Mouse (Mus musculus): ENCODE results near the gene Idh2. TPM values are rescaled to one million over a fixed set of nuclear protein-coding genes. Genes with fewer than 3 reads are reported as not detected.
A peak's percentile ranks its signal among the peaks of the same experiment; 100 is the strongest.

Idh2 gene
- 20.9 and 43.5 TPM in 2 replicates for polyA plus RNA-seq (2011; ENCODE audit: insufficient read depth, insufficient read length, low replicate concordance, missing spikeins)

DNA sequence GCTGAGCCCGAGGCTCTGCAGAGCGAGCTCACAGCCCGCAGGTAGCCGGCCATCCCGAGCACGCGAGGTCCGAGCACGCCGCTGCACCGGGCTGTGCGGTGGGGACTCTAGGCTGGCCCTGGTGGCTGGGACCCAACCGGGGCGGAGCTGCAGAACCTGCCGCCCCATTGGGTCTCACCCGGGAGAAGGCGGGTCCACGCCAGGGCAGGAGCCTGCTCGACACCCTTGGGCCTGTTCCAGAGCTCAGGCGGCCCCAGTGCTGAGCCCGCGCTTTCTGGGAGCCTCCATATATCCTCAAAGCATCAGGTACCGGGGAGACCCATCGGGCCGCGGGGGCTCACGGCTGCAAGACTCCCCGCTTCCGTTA, at the start of gene Idh2:
Gene Idh2 (minus strand): TSS at position 169 of the 367 bp plus-strand sequence.
- TF ChIP-seq CTCF (IDR thresholded peaks at IDR 0.05; ENCODE audit: control insufficient read depth, insufficient read depth, low read length) (no peak), POLR2A (IDR thresholded peaks at IDR 0.05; ENCODE audit: borderline replicate concordance, control insufficient read depth, low read depth, low read length) (peak; percentile 69; the same call in 1 of the 2 replicates)
- H3K4me3 ChIP-seq (replicated peaks; ENCODE audit: control insufficient read depth, low read depth, low read length), result peak within 1 kb of the TSS; percentile 81
- peaks cover 2% of the 10 kb centered on the region; the same call in 1 of the 2 replicates for H3K4me1 ChIP-seq (ENCODE audit: control insufficient read depth, insufficient read depth, low read length)
- H3K27ac ChIP-seq (ENCODE audit: control insufficient read depth, insufficient read depth, low read depth, low read length, poor library complexity), result peak within 1 kb of the TSS; percentile 66
- under 1% methylated on average over 29 of the region's 29 CpGs for WGBS

- TF ChIP-seq CTCF (IDR thresholded peaks at IDR 0.05; ENCODE audit: control insufficient read depth, insufficient read depth, low read length) (no peak), POLR2A (IDR thresholded peaks at IDR 0.05; ENCODE audit: borderline replicate concordance, control insufficient read depth, low read depth, low read length) (no peak)
- no peak overlapping the region for H3K4me3 ChIP-seq (replicated peaks; ENCODE audit: control insufficient read depth, low read depth, low read length)
- WGBS, result 28% methylated on average over 8 of the region's 8 CpGs
- H3K27ac ChIP-seq (ENCODE audit: control insufficient read depth, insufficient read depth, low read depth, low read length, poor library complexity), result no peak overlapping the region
- H3K4me1 ChIP-seq (ENCODE audit: control insufficient read depth, insufficient read depth, low read length), result peaks cover 6% of the 10 kb centered on the region
Observed at GRCm38 (mm10) chr7:80160945-80161306, 45.7 kb upstream of the Idh2 start.

DNA sequence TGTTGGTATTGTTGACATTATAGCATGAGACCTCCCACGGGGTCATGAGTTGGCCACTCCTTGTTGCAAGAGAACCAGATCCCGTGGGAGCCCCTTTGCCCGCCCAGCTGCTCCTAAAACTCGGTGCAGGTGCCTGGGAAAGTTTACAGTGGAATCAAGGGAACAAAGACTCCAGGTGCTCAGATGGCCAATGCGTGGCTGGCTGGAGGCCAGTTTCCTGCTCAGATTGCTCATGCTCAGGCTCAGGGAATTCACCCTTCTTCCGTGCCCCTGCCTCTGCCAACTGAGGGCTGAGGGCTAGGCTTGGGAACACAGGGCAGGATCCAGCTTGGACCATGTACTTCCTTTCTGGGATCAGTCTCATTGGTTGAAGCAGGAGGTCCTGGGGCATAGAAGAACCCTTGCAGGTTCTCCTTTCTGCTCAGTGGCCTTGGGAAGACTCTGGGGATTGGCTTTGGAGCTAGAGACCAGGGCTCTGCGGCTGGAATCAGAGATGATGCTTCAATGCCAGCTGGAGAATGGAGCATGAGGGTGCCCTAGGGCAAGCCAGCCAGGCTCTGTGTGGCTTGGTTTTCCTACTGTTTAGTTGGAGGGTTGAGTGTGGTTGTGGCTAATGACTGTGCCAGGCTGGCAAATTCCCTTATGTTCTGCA, 45.2 kb upstream of the Idh2 start:
- Histone ChIP-seq H3K4me3 (replicated peaks; ENCODE audit: control insufficient read depth, low read depth, low read length) (no peak overlapping the region), H3K4me1 (ENCODE audit: control insufficient read depth, insufficient read depth, low read length) (peaks cover 6% of the 10 kb centered on the region), H3K27ac (ENCODE audit: control insufficient read depth, insufficient read depth, low read depth, low read length, poor library complexity) (no peak overlapping the region)
- no peak for TF ChIP-seq POLR2A (IDR thresholded peaks at IDR 0.05; ENCODE audit: borderline replicate concordance, control insufficient read depth, low read depth, low read length)
- TF ChIP-seq CTCF (IDR thresholded peaks at IDR 0.05; ENCODE audit: control insufficient read depth, insufficient read depth, low read length), result no peak
- 67% methylated on average over 7 of the region's 7 CpGs for WGBS

DNA sequence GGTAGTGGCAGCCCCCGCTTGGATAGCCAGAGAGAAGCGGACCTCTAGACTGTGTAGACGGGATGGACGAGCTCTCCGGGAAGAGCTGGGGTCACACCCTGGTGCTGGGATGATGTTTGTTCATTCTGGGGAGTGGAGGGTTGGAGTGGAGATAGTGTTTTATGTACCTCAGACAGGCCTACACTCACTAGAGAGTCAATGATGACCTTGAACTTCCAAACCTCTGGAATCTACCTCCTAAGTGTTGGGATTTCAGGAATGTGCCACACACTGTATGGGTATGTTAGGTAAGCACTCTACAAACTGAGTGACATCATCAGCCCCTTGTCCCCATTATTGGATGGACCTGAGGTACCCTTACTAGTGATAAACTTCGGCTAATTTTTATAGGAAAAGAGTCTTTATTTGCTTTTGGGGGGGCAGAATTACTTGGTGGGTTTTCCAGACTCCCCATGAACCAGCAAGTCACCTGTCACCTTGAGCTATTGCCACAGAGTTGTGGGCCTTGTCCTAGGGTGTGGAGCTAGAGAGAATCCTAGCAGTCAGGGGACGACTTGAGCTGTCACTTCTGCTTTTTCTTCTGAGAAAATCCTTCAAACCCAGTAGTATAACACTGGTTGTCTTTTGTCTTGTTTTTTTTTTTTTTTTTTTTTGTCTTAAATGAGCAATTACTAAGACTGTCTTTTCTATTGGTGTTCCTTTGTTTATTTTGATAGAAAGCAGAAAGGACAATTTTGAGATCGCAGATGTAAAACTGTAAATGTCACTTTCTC, 43.5 kb upstream of the Idh2 start:
- H3K4me3 ChIP-seq (replicated peaks; ENCODE audit: control insufficient read depth, low read depth, low read length), result no peak overlapping the region
- WGBS, result 75% methylated on average over 8 of the region's 8 CpGs
- TF ChIP-seq POLR2A (IDR thresholded peaks at IDR 0.05; ENCODE audit: borderline replicate concordance, control insufficient read depth, low read depth, low read length), result no peak
- TF ChIP-seq CTCF (IDR thresholded peaks at IDR 0.05; ENCODE audit: control insufficient read depth, insufficient read depth, low read length), result no peak
- H3K27ac ChIP-seq (ENCODE audit: control insufficient read depth, insufficient read depth, low read depth, low read length, poor library complexity), result no peak overlapping the region
- H3K4me1 ChIP-seq (ENCODE audit: control insufficient read depth, insufficient read depth, low read length), result peaks cover 9% of the 10 kb centered on the region

DNA sequence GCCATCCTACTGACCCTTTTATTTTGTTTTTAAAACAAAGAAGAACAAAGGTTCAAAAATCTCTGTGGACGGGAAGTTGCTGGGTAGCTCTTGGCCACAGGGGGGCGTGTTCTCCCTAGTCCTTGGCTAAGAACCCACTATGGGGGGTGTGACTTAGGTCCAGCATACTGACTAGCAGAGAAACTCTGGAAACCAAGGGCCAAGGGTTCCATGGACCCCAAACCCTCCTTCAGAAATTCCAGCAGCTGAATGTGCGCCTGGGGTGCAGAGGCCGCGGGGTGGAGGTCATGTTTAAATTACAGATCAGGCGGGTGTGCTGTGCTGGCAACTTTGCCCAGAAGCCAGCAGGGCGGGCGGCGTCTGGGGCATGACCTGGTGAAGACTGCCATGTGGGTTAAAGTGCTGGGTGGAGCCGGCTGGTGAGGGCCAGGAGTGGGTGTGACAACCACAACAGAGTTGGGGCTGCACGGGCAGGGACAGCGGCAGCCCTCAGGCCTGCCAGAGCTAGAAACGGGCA, 41.6 kb upstream of the Idh2 start:
- TF ChIP-seq CTCF (IDR thresholded peaks at IDR 0.05; ENCODE audit: control insufficient read depth, insufficient read depth, low read length) (peak; percentile 63), POLR2A (IDR thresholded peaks at IDR 0.05; ENCODE audit: borderline replicate concordance, control insufficient read depth, low read depth, low read length) (no peak)
- H3K4me3 ChIP-seq (replicated peaks; ENCODE audit: control insufficient read depth, low read depth, low read length), result no peak overlapping the region
- H3K4me1 ChIP-seq (ENCODE audit: control insufficient read depth, insufficient read depth, low read length), result peaks cover 9% of the 10 kb centered on the region
- H3K27ac ChIP-seq (ENCODE audit: control insufficient read depth, insufficient read depth, low read depth, low read length, poor library complexity), result peak overlapping the region; percentile 5
- 40% methylated on average over 13 of the region's 13 CpGs for WGBS

DNA sequence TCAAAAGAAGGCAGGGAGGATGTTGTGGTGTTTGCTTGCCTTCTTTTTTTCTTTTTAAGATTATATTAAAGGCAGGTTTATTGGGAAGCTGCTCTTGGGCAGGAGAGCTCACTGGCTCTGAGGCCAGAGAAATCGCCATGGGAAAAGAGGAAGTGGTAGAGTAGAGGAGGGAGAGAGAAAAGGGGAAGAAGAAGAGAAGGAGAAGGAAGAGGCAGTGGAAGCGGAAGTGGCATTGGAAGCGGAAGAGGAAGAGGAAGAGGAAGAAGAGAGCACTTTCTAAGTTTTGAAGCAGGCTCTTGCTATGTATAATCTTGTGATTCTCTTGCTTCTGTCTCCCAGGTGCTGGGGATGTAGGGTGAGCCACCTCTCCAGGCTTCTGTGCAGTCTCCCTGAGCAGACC, 39.5 kb upstream of the Idh2 start:
- Histone ChIP-seq H3K27ac (ENCODE audit: control insufficient read depth, insufficient read depth, low read depth, low read length, poor library complexity) (peak overlapping the region; percentile 1; the same call in 1 of the 2 replicates), H3K4me3 (replicated peaks; ENCODE audit: control insufficient read depth, low read depth, low read length) (no peak overlapping the region), H3K4me1 (ENCODE audit: control insufficient read depth, insufficient read depth, low read length) (peaks cover 5% of the 10 kb centered on the region; the same call in 1 of the 2 replicates)
- WGBS, result 16% methylated on average over 3 of the region's 3 CpGs
- TF ChIP-seq CTCF (IDR thresholded peaks at IDR 0.05; ENCODE audit: control insufficient read depth, insufficient read depth, low read length) (no peak), POLR2A (IDR thresholded peaks at IDR 0.05; ENCODE audit: borderline replicate concordance, control insufficient read depth, low read depth, low read length) (no peak)

DNA sequence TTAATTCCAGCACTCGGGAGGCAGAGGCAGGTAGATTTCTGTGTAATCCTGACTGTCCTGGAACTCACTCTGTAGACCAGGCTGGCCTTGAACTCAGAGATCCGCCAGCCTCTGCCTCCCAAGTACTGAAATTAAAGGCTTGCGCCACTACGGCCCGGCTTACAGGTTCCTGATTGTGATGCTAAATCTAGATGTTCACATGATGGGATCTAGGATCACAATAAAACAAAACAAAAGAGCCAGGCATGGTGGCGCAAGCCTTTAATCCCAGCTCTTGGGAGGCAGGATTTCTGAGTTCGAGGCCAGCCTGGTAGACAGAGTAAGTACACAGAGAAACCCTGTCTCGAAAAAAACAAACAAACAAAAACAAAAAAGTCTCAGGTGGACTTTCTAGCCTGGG, 37.6 kb upstream of the Idh2 start:
- no peak for TF ChIP-seq CTCF (IDR thresholded peaks at IDR 0.05; ENCODE audit: control insufficient read depth, insufficient read depth, low read length)
- TF ChIP-seq POLR2A (IDR thresholded peaks at IDR 0.05; ENCODE audit: borderline replicate concordance, control insufficient read depth, low read depth, low read length), result no peak
- Histone ChIP-seq H3K4me3 (replicated peaks; ENCODE audit: control insufficient read depth, low read depth, low read length) (no peak overlapping the region), H3K4me1 (ENCODE audit: control insufficient read depth, insufficient read depth, low read length) (peaks cover 4% of the 10 kb centered on the region; the same call in 1 of the 2 replicates), H3K27ac (ENCODE audit: control insufficient read depth, insufficient read depth, low read depth, low read length, poor library complexity) (no peak overlapping the region)
- 90% methylated on average over 8 of the region's 8 CpGs for WGBS

DNA sequence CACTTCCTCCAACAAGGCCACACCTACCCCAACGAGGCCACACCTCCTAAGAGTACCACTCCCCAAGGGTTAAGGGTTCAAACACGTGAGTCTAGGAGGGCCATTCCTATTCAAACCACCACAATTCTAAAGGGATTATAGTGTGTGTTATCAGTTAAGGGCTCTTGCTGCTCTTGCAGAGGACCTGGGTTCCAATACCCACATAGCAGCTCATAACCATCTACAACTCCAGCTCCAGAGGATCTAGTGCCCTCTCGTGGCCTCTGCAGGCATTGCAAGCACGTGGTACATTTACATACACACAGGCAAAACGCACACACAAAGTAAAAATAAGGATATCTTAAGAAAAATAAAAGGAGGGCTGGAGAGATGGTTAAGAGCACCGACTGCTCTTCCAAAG, 37.0 kb upstream of the Idh2 start:
- TF ChIP-seq POLR2A (IDR thresholded peaks at IDR 0.05; ENCODE audit: borderline replicate concordance, control insufficient read depth, low read depth, low read length), result no peak
- TF ChIP-seq CTCF (IDR thresholded peaks at IDR 0.05; ENCODE audit: control insufficient read depth, insufficient read depth, low read length), result peak; percentile 67
- 79% methylated on average over 6 of the region's 6 CpGs for WGBS
- no peak overlapping the region for H3K27ac ChIP-seq (ENCODE audit: control insufficient read depth, insufficient read depth, low read depth, low read length, poor library complexity)
- H3K4me3 ChIP-seq (replicated peaks; ENCODE audit: control insufficient read depth, low read depth, low read length), result no peak overlapping the region
- H3K4me1 ChIP-seq (ENCODE audit: control insufficient read depth, insufficient read depth, low read length), result peaks cover 4% of the 10 kb centered on the region; the same call in 1 of the 2 replicates
